Mouse (Mus musculus): ENCODE data around the gene Thbs4.

DNA sequence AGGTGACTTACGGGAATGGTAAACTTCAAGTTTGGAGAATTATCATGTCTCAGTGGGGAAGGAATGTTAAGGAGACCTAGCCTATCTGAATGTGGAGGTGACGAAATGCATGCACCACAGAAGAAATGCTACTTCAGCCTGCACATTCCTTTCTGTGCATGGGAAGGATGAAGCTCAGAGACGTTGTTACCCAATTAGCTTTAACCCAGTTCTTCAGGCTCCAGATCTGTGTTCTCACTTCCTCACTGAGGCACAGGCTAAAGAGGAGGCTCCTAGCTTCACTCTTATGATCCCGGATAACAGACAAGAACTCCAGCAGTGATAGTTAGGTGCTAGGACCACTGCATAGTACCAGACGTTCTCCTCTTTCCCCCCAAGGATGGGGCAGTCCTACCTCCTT, 21.7 kb upstream of the Thbs4 start:
- TF ChIP-seq CTCF (conservative IDR thresholded peaks at IDR 0.05; ENCODE audit: low read length) (no peak), POU5F1 (IDR thresholded peaks at IDR 0.05; ENCODE audit: borderline replicate concordance, low read length) (no peak), NANOG (IDR thresholded peaks at IDR 0.05; ENCODE audit: borderline replicate concordance, low read length) (no peak)

Data from E14TG2a.4 (cell line).